Mouse (Mus musculus) brain, embryonic 14.5 days (tissue): ENCODE measurements around the gene Vps37d. TPM values are rescaled to one million over a fixed set of nuclear protein-coding genes. Genes with fewer than 3 reads are reported as not detected.
"Not testable (repeated sequence)": the region's sequence is repeated elsewhere in the genome, so short reads cannot be mapped to it uniquely, and the experiment has no call there.

Experiments used
- DNase-seq: peaks from one replicate; pipeline ENCODE4 v3.0.0-alpha.2; 2011; ENCODE audit warnings: low read depth
- CTCF ChIP-seq: fragments of 200-500 bp; IDR thresholded peaks from 2 replicates; pipeline ENCODE4 v1.5.1; 2012; ENCODE audit warnings: inconsistent platforms, mild to moderate bottlenecking, moderate library complexity, borderline replicate concordance; ENCODE audit not compliant: insufficient read depth, insufficient read length; ENCODE audit errors: extremely low read depth
- POLR2A ChIP-seq: fragments of 200-500 bp; IDR thresholded peaks from 2 replicates; pipeline ENCODE4 v1.6.1; 2012; ENCODE audit warnings: mild to moderate bottlenecking, inconsistent platforms, borderline replicate concordance; ENCODE audit not compliant: poor library complexity, insufficient read depth, insufficient read length, severe bottlenecking; ENCODE audit errors: extremely low read depth
- polyA plus RNA-seq: library from polyadenylated mRNA; depleted of rRNA; stranded (reverse); fragments of >200 nt; gene quantifications from 2 replicates; pipeline ENCODE4 v1.2.3, GENCODE M21; 2012

Vps37d gene
- polyA plus RNA-seq, 1 experiment: 63.2 TPM

GRCm38 (mm10) chr5:135075655-135076054 is 2.4 kb downstream of the Vps37d start:
- TF ChIP-seq CTCF (no peak), POLR2A (no peak)

GRCm38 (mm10) chr5:135073349-135074150 is 4.5 kb downstream of the Vps37d start:
- DNase-seq: no peak
- TF ChIP-seq POLR2A (no peak), CTCF (no peak)

More at GRCm38 (mm10) chr5:135075655-135076054, 2.4 kb downstream of the Vps37d start:
- no peak for DNase-seq

- DNase-seq: no peak
- TF ChIP-seq POLR2A: no peak
These were observed 5.3 kb downstream of the Vps37d start for GRCm38 (mm10) chr5:135072720-135073119.

- DNase-seq: no peak
These were observed 6.0 kb downstream of the Vps37d start for GRCm38 (mm10) chr5:135072061-135072460.

GRCm38 (mm10) chr5:135070448-135070847 is 7.6 kb downstream of the Vps37d start:
- no peak for TF ChIP-seq POLR2A
- TF ChIP-seq CTCF: no peak
- no peak for DNase-seq

More at GRCm38 (mm10) chr5:135072061-135072460, 6.0 kb downstream of the Vps37d start:
- TF ChIP-seq POLR2A: no peak

- no peak for TF ChIP-seq CTCF
- no peak for TF ChIP-seq POLR2A
These were observed 12.1 kb downstream of the Vps37d start for GRCm38 (mm10) chr5:135066008-135066407.

GRCm38 (mm10) chr5:135064909-135065446 is 13.1 kb downstream of the Vps37d start, which contains the start of gene Bud23:
Gene Bud23 (minus strand): TSS chr5:135064959.
- not testable (repeated sequence) for DNase-seq

More at GRCm38 (mm10) chr5:135066008-135066407, 12.1 kb downstream of the Vps37d start:
- no peak for DNase-seq

GRCm38 (mm10) chr5:135064382-135064766 is 13.7 kb downstream of the Vps37d start:
- no peak for DNase-seq

GRCm38 (mm10) chr5:135063629-135064381 is 14.3 kb downstream of the Vps37d start, which contains the start of gene Dnajc30:
Gene Dnajc30 (plus strand): TSS chr5:135064202.
- DNase-seq: peak; percentile 99
- no peak for TF ChIP-seq CTCF
- TF ChIP-seq POLR2A: peak; percentile 84; the same call in 1 of the 2 replicates

More at GRCm38 (mm10) chr5:135064382-135064766, 13.7 kb downstream of the Vps37d start:
- no peak for TF ChIP-seq POLR2A
- TF ChIP-seq CTCF: no peak

GRCm38 (mm10) chr5:135053356-135053755 is 24.7 kb downstream of the Vps37d start:
- TF ChIP-seq CTCF: no peak

GRCm38 (mm10) chr5:135049268-135049667 is 28.8 kb downstream of the Vps37d start:
- not testable (repeated sequence) for DNase-seq

More at GRCm38 (mm10) chr5:135053356-135053755, 24.7 kb downstream of the Vps37d start:
- DNase-seq: no peak

- DNase-seq: no peak
- TF ChIP-seq CTCF (no peak), POLR2A (no peak)
These were observed 29.5 kb downstream of the Vps37d start for GRCm38 (mm10) chr5:135048539-135048938.

GRCm38 (mm10) chr5:135044575-135044974 is 33.5 kb downstream of the Vps37d start:
- TF ChIP-seq POLR2A (no peak), CTCF (no peak)
- DNase-seq: no peak
